Mouse (Mus musculus): Measurements from ENCODE around the gene Paqr5. TPM values are rescaled to one million over a fixed set of nuclear protein-coding genes. Genes with fewer than 3 reads are reported as not detected.

Gene Paqr5
- polyA plus RNA-seq, 1 experiment from 2014 or later: 30.6 TPM

GRCm38 (mm10) chr9:62007028-62007427, 19.6 kb downstream of the Paqr5 start:
- no peak overlapping the region for H3K4me2 ChIP-seq
- WGBS: 51% methylated on average over 4 of the region's 4 CpGs
- ATAC-seq (ENCODE audit: insufficient read depth, low FRiP score, low read depth): peak; percentile 74
- no peak overlapping the region for H3K4me3 ChIP-seq (replicated peaks)
- H3K36me3 ChIP-seq: no peaks in the 10 kb centered on the region
- H3K9ac ChIP-seq: no peak overlapping the region
- no peaks in the 10 kb centered on the region for H3K27me3 ChIP-seq (replicated peaks)
- H3K4me1 ChIP-seq: peaks cover 14% of the 10 kb centered on the region
- no peaks in the 10 kb centered on the region for H3K9me3 ChIP-seq
- peak overlapping the region; percentile 61 for H3K27ac ChIP-seq

DNA sequence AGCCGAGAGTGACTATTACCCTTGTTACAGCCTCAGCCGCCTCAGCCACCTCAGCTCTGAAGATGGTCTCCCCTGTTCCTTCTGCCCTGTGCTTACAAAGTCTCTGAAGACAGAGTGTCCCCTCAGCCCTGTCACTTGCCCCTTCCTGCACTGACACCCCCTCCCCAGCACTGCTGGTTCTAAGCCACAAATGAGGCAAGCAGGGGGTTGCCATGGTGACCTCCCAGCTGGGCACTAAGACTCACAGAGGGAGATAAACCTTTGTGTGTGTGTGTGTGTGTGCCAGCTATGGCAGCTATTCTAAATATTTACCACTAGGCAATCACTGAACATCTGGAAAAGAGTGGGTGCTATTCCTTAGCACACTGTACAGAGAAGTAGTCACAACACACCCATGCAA, 23.0 kb downstream of the Paqr5 start:
- 47% methylated on average over 2 of the region's 2 CpGs for WGBS
- H3K9me3 ChIP-seq: no peaks in the 10 kb centered on the region
- H3K4me2 ChIP-seq: no peak overlapping the region

DNA sequence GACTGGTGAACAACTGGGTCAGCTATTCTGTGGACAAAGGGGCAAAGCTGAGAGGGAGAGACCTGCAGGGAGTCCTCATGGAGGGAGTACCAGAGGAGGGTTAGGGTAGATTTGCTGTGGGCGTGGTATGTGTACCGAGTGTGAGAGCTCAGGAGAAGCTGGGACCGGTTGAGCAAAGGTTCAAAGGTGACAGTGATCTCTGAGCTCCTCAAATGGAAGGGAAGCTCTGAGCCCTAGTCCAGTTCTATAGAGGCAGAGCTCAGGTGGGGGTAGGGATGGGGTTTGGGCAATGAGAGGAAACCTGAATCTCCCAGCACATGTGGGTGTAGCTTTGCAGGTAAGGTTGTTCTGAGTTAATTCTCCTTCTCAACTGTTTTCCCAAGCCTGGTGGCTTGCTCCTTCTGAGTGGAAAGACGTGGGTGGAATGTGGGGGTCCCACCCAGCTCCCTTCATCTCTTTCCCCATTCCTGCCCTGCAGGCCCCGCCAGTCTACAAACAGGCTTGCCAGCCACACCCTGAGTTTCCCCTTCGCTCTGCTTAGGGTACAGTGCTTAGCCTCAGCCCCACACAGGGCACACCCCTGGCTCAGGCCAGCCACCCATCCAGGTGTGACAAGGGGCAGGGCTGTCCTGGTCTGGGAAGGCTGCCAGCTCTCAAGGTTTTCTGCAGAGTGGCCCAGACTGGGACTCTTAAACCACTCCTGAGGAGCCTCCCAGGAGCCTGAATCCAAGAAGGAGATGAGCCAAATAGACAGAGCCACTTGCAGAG, 26.8 kb downstream of the Paqr5 start:
- Histone ChIP-seq H3K36me3 (no peaks in the 10 kb centered on the region), H3K9me3 (no peaks in the 10 kb centered on the region), H3K4me3 (replicated peaks) (no peak overlapping the region; the same call in 1 of the 2 replicates), H3K27me3 (replicated peaks) (no peaks in the 10 kb centered on the region), H3K4me1 (peaks cover 17% of the 10 kb centered on the region), H3K27ac (peak overlapping the region; percentile 85), H3K9ac (no peak overlapping the region), H3K4me2 (no peak overlapping the region; the same call in 1 of the 2 replicates)
- WGBS: 66% methylated on average over 6 of the region's 6 CpGs
- ATAC-seq (ENCODE audit: insufficient read depth, low FRiP score, low read depth): peak; percentile 92

More for the DNA sequence above, 23.0 kb downstream of the Paqr5 start:
- no peaks in the 10 kb centered on the region for H3K36me3 ChIP-seq
- H3K27ac ChIP-seq: no peak overlapping the region
- H3K4me1 ChIP-seq: peaks cover 20% of the 10 kb centered on the region
- H3K4me3 ChIP-seq (replicated peaks): no peak overlapping the region
- ATAC-seq (ENCODE audit: insufficient read depth, low FRiP score, low read depth): no peak
- no peaks in the 10 kb centered on the region for H3K27me3 ChIP-seq (replicated peaks)
- no peak overlapping the region for H3K9ac ChIP-seq

- Histone ChIP-seq H3K4me1 (peaks cover 13% of the 10 kb centered on the region), H3K4me3 (replicated peaks) (no peak overlapping the region), H3K27me3 (replicated peaks) (no peaks in the 10 kb centered on the region), H3K9me3 (no peaks in the 10 kb centered on the region), H3K4me2 (no peak overlapping the region), H3K9ac (no peak overlapping the region), H3K27ac (peak overlapping the region; percentile 85), H3K36me3 (no peaks in the 10 kb centered on the region)
- peak; percentile 41; the same call in 1 of the 2 replicates for ATAC-seq (ENCODE audit: insufficient read depth, low FRiP score, low read depth)
- 28% methylated on average over 6 of the region's 6 CpGs for WGBS
These were observed 28.8 kb downstream of the Paqr5 start for GRCm38 (mm10) chr9:61997860-61998259.

DNA sequence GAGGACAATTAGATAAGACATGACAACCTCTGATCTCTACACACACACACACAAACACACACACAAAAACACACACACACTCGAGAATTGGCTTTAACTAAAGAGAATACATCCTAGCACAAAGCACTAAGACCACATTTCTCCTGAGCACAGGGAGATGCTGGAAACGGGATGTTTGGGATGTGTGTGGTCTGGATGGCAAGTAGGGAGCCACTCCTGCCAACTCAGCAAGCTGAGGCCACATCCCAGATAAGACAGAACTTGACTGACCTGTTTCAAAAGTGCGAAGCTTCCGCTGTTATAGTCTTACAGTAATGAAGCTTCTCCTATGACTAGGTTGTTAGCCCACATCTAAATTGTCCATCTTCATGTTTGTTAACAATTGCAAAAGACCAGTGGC, 35.5 kb downstream of the Paqr5 start:
- Histone ChIP-seq H3K9ac (no peak overlapping the region), H3K27ac (peak overlapping the region; percentile 32; the same call in 1 of the 2 replicates), H3K9me3 (no peaks in the 10 kb centered on the region), H3K4me1 (0 out of 2 replicates have a peak, but pooled peaks cover 3% of the 10 kb centered on the region), H3K4me3 (replicated peaks) (no peak overlapping the region), H3K36me3 (no peaks in the 10 kb centered on the region), H3K27me3 (replicated peaks) (no peaks in the 10 kb centered on the region), H3K4me2 (no peak overlapping the region)
- WGBS: 39% methylated on average over 4 of the region's 4 CpGs
- ATAC-seq (ENCODE audit: insufficient read depth, low FRiP score, low read depth): no peak

- no peaks in the 10 kb centered on the region for H3K9me3 ChIP-seq
- WGBS: 33% methylated on average over 3 of the region's 3 CpGs
- peak overlapping the region; percentile 32; the same call in 1 of the 2 replicates for H3K27ac ChIP-seq
- H3K4me3 ChIP-seq (replicated peaks): no peak overlapping the region
- no peak for ATAC-seq (ENCODE audit: insufficient read depth, low FRiP score, low read depth)
- no peak overlapping the region for H3K9ac ChIP-seq
- no peak overlapping the region for H3K4me2 ChIP-seq
- 0 out of 2 replicates have a peak, but pooled peaks cover 3% of the 10 kb centered on the region for H3K4me1 ChIP-seq
- no peaks in the 10 kb centered on the region for H3K27me3 ChIP-seq (replicated peaks)
- no peaks in the 10 kb centered on the region for H3K36me3 ChIP-seq
These were observed 35.9 kb downstream of the Paqr5 start for GRCm38 (mm10) chr9:61990738-61991137.

- Histone ChIP-seq H3K4me3 (replicated peaks) (no peak overlapping the region), H3K36me3 (no peaks in the 10 kb centered on the region), H3K4me2 (no peak overlapping the region), H3K27me3 (replicated peaks) (no peaks in the 10 kb centered on the region), H3K9ac (no peak overlapping the region), H3K4me1 (0 out of 2 replicates have a peak, but pooled peaks cover 3% of the 10 kb centered on the region), H3K27ac (no peak overlapping the region), H3K9me3 (no peaks in the 10 kb centered on the region)
- ATAC-seq (ENCODE audit: insufficient read depth, low FRiP score, low read depth): no peak
- WGBS: 81% methylated on average over 7 of the region's 7 CpGs
These were observed 40.6 kb downstream of the Paqr5 start for GRCm38 (mm10) chr9:61986055-61986454.

GRCm38 (mm10) chr9:61985183-61985863, 41.3 kb downstream of the Paqr5 start:
- no peak overlapping the region for H3K4me2 ChIP-seq
- no peaks in the 10 kb centered on the region for H3K9me3 ChIP-seq
- H3K9ac ChIP-seq: no peak overlapping the region
- 0 out of 2 replicates have a peak, but pooled peaks cover 3% of the 10 kb centered on the region for H3K4me1 ChIP-seq
- no peaks in the 10 kb centered on the region for H3K36me3 ChIP-seq
- 49% methylated on average over 11 of the region's 11 CpGs for WGBS
- ATAC-seq (ENCODE audit: insufficient read depth, low FRiP score, low read depth): no peak
- no peak overlapping the region for H3K27ac ChIP-seq
- H3K27me3 ChIP-seq (replicated peaks): no peaks in the 10 kb centered on the region
- H3K4me3 ChIP-seq (replicated peaks): no peak overlapping the region

DNA sequence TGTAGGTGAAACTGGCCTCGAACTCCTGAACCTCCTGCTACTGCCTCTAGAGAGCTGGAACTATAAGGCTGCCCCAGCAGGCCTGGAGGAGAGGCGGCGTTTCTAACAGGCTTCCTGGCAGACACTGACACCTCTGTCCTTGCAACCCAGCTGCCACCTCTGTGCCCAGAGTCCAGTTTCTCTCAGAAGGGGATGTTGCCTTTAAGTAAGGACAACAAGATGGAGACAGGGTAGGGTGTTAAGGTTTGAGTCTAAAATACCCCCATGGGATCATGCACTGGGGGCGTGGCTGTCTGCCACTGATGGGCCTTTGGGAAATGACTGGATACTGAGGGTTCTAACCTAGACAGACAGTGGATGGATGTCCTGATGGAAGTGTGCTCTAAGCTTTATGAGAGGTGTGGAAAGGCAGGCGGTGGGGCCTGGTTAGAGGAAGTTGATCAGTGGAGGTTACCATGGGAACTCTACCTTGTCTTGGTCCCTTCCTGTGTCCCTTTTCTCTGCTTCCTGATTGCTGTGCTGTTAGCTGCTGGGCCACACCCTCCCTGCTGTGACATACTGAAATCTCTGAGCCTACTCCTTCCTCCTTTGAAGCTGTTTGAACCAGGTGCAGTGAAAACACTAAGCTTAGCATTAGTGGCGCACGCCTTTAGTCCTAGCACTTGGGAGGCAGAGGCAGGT, 43.6 kb downstream of the Paqr5 start:
- Histone ChIP-seq H3K27ac (no peak overlapping the region), H3K4me3 (replicated peaks) (no peak overlapping the region), H3K4me1 (0 out of 2 replicates have a peak, but pooled peaks cover 3% of the 10 kb centered on the region), H3K9me3 (no peaks in the 10 kb centered on the region), H3K36me3 (no peaks in the 10 kb centered on the region), H3K9ac (no peak overlapping the region), H3K4me2 (no peak overlapping the region), H3K27me3 (replicated peaks) (no peaks in the 10 kb centered on the region)
- 82% methylated on average over 7 of the region's 7 CpGs for WGBS
- no peak for ATAC-seq (ENCODE audit: insufficient read depth, low FRiP score, low read depth)

GRCm38 (mm10) chr9:61981876-61982275, 44.8 kb downstream of the Paqr5 start:
- 70% methylated on average over 5 of the region's 5 CpGs for WGBS
- Histone ChIP-seq H3K4me1 (0 out of 2 replicates have a peak, but pooled peaks cover 3% of the 10 kb centered on the region), H3K27me3 (replicated peaks) (no peaks in the 10 kb centered on the region), H3K4me2 (no peak overlapping the region), H3K9me3 (no peaks in the 10 kb centered on the region), H3K4me3 (replicated peaks) (no peak overlapping the region), H3K36me3 (no peaks in the 10 kb centered on the region), H3K9ac (no peak overlapping the region), H3K27ac (no peak overlapping the region)
- no peak for ATAC-seq (ENCODE audit: insufficient read depth, low FRiP score, low read depth)

GRCm38 (mm10) chr9:61979983-61980382, 46.7 kb downstream of the Paqr5 start:
- H3K4me1 ChIP-seq: no peaks in the 10 kb centered on the region
- H3K4me3 ChIP-seq (replicated peaks): no peak overlapping the region
- WGBS: 89% methylated on average over 2 of the region's 2 CpGs
- H3K27me3 ChIP-seq (replicated peaks): no peaks in the 10 kb centered on the region
- H3K9me3 ChIP-seq: no peaks in the 10 kb centered on the region
- no peak for ATAC-seq (ENCODE audit: insufficient read depth, low FRiP score, low read depth)
- no peaks in the 10 kb centered on the region for H3K36me3 ChIP-seq
- H3K4me2 ChIP-seq: no peak overlapping the region
- no peak overlapping the region for H3K27ac ChIP-seq
- H3K9ac ChIP-seq: no peak overlapping the region

All from stomach, embryonic 15.5 days (tissue).